Mouse (Mus musculus) layer of hippocampus, adult 9-11 months (tissue): ENCODE measurements around the gene Mc3r.

Source experiments
- DNase-seq: peaks from one replicate; pipeline ENCODE4 v3.0.0; 2022

The Mc3r gene

DNA sequence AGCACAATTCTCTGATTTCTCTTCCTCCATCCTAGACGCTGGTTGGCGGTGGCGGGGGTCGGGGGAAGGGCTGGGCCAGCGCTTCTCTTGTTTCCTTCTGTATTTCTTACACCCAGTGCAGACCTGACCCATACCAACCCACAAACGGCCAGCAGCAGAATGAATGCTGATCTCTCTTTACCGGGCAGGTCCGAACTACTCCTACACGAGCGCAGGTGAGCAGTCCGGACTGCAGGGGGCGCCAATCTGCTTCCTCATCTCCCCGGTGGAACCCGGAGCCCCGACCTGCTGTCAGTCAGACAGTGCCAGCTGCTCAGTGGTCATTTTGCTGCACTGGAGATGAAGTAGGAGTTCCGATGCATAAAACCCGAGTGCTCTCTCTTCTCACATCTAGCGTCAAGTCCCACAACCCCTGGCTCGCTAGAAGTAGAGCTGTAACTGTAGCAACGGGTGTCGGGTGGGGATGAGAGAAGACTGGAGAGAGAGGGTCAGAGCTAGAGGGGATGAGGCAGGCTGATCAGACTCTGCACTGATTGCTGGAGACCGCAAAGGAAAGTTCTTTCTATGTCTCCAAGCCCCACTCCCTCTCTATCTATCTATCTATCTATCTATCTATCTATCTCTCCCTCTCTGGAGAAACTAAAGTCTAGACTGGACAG lies at the start of gene Mc3r:
Mc3r (plus strand) TSS at position 387 of the 659 bp plus-strand sequence.
- DNase-seq: peak; percentile 37

DNA sequence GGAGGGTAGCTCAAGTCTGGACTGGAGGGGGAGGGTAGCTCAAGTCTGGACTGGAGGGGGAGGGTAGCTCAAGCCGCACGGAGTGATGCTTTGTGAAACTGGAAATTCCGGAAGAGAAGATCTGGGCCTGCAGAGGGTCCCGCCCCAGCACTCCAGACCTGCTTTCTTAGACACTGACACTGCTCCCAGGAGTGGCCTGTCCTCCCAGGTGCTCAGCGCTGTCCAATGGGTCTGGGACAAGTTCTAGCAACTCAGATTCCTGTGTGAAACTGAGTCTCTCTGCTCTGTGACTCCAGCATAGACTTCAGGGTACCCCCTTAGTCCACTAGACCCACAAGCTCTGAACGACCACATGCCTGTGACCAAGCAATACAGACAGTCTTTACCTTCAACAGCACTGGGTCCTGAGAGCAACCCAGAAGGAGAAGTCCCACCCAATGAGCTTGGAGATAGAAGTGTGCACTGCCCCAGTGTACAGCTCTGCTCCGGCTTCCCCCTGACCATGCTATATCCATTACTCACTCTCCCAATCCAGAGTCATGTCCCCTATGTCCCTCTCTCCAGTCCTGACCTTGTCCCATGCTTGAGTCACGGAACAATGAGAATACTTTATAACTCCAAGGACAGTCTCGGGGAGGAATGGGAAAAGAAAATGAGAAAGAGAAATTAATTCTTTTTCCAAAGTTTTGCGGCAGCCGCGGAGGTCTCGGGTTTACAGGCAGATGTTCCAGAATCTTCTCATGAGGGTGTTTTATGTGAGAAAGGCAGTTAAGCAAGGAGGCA lies 46.1 kb upstream of the Mc3r start:
- DNase-seq: no peak

GRCm38 (mm10) chr2:172207003-172207402 lies 41.3 kb upstream of the Mc3r start:
- DNase-seq: peak; percentile 72

DNA sequence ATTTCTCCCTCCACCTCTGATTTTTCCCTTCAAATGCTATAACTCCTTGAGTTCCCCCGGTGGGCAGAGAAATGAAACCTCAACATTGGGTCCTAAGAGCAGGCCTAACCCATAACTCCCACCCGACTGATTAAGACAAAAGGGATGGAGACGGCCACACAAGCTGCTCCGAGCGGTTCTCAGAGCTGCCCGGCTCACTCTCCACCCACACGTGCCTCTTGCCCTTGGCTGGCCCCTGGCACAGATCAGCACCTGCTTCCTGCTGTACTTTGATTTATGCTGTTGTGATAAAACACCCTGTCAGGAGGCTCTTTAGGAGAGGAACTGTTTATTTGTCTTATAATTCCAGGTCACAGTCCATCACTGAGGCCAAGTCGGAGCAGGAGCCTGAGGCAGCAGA lies 34.8 kb upstream of the Mc3r start:
- DNase-seq: no peak

- DNase-seq: no peak
Measured at GRCm38 (mm10) chr2:172214336-172214735, 34.0 kb upstream of the Mc3r start.

DNA sequence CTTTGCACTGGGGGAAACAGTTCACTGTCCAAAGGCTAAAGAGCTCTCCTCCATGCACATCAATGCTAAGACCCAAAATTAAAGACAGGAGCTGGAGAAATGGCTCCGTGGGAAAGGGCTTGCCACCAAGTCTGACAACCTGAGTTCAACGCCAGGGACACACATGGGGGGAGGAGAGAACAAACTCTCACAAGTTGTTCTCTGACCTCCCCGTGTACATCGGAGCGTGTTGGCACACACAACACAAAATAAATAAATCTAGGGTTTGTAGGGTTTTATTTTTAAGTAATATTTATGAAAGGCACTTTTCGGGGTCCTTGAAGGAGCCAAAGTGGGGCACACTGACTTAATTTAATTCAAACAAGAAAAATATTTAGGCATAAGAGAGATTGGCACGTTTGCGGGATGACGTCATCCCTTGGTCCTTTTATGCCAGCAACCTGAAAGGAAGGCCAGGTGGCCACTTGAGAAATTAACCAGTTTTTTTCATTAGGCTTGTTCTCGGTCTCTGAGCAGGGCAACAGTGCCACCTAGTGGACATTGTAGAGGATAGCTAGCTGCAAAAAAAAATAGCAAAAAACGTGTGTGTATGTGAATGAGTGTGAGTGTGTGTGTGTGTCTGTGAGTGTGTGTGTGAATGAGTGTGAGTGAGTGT lies 32.7 kb upstream of the Mc3r start:
- no peak for DNase-seq

DNA sequence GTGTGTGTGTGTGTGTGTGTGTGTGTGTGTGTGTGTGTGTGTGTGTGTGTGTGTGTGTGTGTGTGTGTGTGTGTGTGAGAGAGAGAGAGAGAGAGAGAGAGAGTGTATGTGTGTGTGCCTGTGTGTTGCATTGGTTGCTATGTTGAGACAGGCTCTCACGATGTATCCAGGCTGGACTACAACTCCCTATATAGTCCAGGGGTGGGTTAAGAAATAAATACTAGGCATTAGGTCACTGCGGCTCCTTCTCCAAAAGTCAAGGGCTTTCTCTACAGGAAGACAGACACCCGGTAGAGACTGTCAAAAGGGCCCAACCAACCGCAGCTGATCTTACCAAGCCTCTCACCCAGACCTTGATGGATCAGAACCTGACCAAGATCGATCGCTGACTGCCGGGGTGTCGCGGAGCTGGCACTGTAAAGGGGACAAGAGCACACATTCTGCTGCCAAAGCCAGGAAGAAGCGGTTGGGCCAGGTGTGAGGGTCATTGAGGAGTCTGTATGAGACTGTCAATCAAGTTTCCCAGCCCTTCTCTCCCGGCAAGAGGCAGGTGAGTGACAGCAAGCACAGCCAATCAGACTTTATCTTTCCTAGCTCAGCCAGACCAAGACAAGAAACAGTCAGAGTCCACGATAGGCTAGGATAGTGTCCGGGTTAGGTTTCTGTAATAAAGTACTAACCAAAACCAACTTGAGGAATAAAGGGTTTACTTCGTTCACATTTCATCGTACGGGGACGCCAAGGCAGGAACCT lies 32.0 kb upstream of the Mc3r start:
- DNase-seq: no peak

DNA sequence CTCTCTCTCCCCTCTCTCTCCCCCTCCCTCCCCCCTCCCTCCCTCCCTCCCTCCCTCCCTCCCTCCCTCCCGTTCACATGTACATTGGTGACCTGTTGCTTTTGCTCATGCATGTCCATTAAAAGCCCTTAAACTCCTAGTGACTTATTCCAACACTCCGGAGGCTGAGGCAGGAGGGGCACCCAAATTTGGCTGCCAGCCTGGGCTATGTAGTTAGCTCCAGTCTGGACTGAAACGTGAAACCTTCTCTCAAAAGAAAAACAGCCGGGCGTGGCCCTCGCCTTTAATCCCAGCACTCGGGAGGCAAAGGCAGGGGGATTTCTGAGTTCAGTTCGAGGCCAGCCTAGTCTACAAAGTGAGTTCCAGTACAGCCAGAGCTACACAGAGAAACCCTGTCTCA lies 30.4 kb upstream of the Mc3r start:
- DNase-seq: no peak

GRCm38 (mm10) chr2:172219186-172219585 lies 29.1 kb upstream of the Mc3r start:
- no peak for DNase-seq

DNA sequence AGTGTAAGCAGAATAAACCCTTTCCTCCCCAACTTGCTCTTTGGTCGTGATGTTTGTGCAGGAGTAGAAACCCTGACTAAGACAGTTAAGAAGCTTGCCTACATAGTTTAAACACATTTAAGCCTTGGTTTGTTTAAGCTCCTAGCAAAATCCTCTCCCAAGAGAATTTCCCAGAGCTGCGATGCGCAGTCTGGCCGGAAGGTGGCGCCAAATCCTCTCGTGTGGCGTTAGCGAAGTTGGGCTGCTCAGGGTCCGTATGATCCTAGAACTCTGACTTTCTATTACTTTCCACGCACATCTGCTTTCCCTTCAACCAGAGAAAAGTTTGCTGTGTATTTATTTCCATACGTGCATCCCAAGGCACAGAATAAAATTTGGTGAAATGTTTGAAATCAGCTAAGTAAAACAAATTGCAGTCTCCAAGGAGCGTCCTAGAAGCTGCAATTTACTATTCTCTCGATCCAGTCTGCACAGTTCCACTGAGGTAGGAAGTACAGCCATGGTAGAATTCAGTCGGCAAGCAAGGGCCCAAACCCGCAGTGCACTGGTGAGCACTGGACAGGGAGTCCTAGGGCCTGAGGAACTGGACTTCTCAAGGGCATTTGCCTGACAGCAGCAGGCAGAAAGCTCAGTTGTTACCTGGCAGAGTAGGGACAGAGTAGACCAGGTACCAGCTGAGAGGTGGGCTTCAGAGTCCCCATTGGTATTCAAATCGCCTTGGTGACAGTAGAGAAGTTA lies 26.5 kb upstream of the Mc3r start:
- DNase-seq: peak; percentile 17

- peak; percentile 27 for DNase-seq
Measured at GRCm38 (mm10) chr2:172222394-172222785, 25.9 kb upstream of the Mc3r start.

DNA sequence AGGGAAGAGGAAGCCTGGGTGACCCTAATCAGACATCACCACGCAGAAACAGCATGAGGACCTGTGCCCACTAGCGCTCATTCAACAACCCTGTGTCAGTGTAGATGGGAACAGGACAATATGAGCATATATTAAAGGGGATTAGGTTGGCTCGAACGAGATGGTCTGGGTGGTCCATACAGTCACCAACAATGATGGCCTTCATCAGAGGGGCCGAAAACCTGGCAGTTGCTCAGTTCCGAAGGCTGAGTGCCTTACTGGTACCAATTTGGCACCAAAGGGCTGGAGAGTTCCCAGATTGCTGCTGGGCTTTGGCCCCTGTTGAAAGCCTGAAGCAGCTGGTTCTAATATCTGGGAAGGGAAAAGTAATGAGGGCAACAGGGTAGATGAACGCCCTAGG lies 25.4 kb upstream of the Mc3r start:
- DNase-seq: peak; percentile 9

- DNase-seq: no peak
Measured at GRCm38 (mm10) chr2:172223451-172224200, 24.7 kb upstream of the Mc3r start.

- peak; percentile 62 for DNase-seq
Measured at GRCm38 (mm10) chr2:172226945-172227344, 21.3 kb upstream of the Mc3r start.

DNA sequence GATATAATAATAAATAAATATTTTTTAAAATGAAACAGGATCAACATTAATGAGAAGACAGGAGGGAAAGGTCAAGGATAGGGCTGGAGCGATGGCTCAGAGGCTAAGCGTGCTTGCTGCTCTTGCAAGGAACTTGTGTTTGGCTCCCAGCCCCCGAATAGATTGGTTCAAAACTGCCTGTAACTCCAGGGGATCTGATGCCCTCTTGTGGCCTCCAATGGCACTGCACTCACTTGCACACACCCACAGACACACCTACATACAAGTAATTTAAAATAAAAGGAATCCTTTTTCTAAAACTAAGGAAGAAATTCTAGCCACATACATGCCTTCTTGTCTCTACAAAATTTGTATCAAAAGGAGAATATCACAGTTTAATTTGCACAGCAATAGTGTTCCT lies 20.5 kb upstream of the Mc3r start:
- DNase-seq: no peak

DNA sequence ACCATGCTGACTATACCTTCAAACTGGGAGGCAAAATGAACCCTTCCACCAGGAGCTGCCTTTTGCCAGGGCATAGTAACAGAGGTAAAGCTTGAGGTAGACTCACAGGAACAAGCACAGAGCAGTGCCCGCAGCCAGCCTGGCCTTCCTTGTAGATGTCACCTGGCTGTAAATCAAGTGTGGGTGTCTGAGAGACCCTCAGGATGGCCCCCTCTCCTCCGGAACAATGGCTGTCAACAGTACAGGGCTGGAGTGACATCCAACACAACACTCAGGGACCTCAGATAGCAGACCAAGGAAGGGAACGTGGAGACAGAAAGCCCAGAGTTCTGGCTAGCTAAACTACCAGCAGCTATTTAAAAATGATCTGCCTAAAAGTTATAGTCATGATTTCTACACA lies 19.1 kb upstream of the Mc3r start:
- no peak for DNase-seq

GRCm38 (mm10) chr2:172230126-172230525 lies 18.2 kb upstream of the Mc3r start:
- DNase-seq: no peak

GRCm38 (mm10) chr2:172238220-172238619 lies 10.1 kb upstream of the Mc3r start:
- no peak for DNase-seq

DNA sequence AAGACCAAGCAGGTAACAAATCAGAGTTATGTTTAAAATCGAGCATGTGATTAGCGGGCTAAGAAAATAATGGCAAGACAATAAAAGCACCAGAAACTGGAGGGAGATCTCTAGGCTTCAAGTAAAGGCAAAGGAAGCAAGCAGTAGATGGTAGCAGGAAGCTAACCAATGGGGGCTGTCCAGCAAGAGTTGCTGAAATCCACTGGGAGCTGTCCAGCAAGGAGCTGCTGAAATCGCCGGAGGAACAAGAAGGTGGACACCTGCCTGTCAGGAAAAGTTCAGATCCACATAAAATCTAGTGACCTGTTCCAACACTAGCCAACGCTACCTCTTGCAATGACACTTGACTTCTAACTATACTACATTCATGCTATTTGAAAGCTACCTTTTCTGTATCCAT lies 7.3 kb upstream of the Mc3r start:
- no peak for DNase-seq

DNA sequence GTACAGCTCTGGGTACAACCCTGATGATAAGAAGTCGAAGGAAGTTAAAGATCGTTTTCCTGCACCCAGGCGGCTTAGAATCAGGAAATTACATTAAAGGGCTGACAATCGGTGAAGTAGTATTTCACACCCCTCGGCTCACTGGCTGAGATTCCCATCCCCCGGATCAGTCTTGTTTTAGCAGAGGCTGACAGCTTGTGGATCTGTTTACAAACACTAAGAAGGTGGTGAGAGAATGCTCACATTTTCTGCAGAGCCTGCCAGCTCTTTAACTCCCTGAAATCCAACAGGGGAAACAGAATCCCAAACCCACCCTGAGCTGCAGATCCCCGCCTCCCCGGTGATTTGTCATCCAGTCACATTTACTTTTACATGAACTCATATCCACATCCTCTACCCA lies 2.8 kb upstream of the Mc3r start:
- DNase-seq: no peak

DNA sequence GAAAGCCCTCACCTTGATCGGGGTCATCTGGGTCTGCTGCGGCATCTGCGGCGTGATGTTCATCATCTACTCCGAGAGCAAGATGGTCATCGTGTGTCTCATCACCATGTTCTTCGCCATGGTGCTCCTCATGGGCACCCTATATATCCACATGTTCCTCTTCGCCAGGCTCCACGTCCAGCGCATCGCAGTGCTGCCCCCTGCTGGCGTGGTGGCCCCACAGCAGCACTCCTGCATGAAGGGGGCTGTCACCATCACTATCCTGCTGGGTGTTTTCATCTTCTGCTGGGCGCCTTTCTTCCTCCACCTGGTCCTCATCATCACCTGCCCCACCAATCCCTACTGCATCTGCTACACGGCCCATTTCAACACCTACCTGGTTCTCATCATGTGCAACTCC lies 1.0 kb downstream of the Mc3r start:
- DNase-seq: no peak

- no peak for DNase-seq
Measured at GRCm38 (mm10) chr2:172256418-172256817, 8.1 kb downstream of the Mc3r start.
